Mouse (Mus musculus) hindbrain, embryonic 10.5 days (tissue): ENCODE measurements around the gene Cd3eap. TPM values are rescaled to one million over a fixed set of nuclear protein-coding genes. Genes with fewer than 3 reads are reported as not detected.
A peak's percentile ranks its signal among the peaks of the same experiment; 100 is the strongest.

ENCODE experiments used
- DNase-seq: peaks from one replicate; pipeline ENCODE4 v3.0.0-alpha.2; 2017; ENCODE audit warnings: low spot score
- H3K27ac ChIP-seq: fragments of 300-500 bp; sonication (generic); 2 replicates; pipeline ENCODE4 v1.5.1; 2016; ENCODE audit warnings: mild to moderate bottlenecking, moderate library complexity
- H3K27me3 ChIP-seq: fragments of 300-500 bp; sonication (generic); 2 replicates; pipeline ENCODE4 v1.6.1; 2016; ENCODE audit warnings: mild to moderate bottlenecking; ENCODE audit not compliant: poor library complexity, insufficient read depth, severe bottlenecking
- H3K36me3 ChIP-seq: fragments of 300-500 bp; sonication (generic); 2 replicates; pipeline ENCODE4 v1.6.1; 2016; ENCODE audit warnings: mild to moderate bottlenecking, moderate library complexity
- H3K4me1 ChIP-seq: fragments of 300-500 bp; sonication (generic); replicated peaks from 2 replicates; pipeline ENCODE4 v1.6.1; 2016; ENCODE audit warnings: mild to moderate bottlenecking
- H3K4me3 ChIP-seq: fragments of 300-500 bp; sonication (generic); 2 replicates; pipeline ENCODE4 v1.5.1; 2016; ENCODE audit warnings: mild to moderate bottlenecking, moderate library complexity
- H3K9me3 ChIP-seq: fragments of 300-500 bp; sonication (generic); 2 replicates; pipeline ENCODE4 v1.6.1; 2016; ENCODE audit warnings: mild to moderate bottlenecking, moderate library complexity
- WGBS: fragments of 180-500 bp; shearing (Covaris S2); methylation state at CpG from one replicate; pipeline ENCODE4 v1.1.7; 2016; 5-methylcytosine and 5-hydroxymethylcytosine counted together
- polyA plus RNA-seq: library from polyadenylated mRNA; unstranded; fragments of >200 nt; fragmentation: Nextera tagmentation; extraction: Ambion mirVana; gene quantifications from 2 replicates; pipeline ENCODE4 v1.2.1, GENCODE M21; 2016

Cd3eap gene
- polyA plus RNA-seq, 1 experiment from 2014 or later: 18.7 TPM

DNA sequence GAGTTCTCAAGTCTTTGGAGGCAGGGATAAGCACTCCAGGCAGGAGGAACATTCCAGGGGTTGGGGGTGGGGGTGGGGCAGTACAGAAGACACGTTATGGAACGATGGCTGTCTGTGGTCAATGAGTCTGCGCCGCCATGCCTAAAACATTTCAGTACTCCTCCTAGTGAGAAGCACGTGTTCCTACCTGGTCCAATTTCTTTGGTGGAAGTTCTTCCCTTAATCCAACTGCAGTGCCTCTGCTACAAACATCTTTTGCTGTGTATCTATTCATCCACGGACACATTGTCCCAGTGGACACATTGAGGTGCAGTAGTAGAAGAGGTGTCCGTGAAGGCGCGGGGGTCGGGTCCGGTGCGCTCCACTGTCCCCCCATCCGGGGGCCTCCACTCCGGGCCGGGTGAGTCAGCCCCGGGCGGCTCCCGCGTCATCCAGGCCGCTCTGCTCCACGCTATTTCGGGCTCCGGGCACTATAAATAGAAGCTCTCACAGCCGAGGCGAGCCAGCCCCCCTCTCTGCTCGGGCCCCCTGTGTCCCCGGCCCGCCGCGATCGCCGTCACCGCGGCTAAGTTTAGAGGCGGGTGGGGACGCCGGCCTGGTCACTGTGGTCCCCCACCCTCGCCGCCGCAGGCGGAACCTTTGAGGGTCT, 17.4 kb downstream of the Cd3eap start:
- H3K27ac ChIP-seq: peak overlapping the region; percentile 76
- DNase-seq: peak; percentile 38
- under 1% methylated on average over 41 of the region's 41 CpGs for WGBS

DNA sequence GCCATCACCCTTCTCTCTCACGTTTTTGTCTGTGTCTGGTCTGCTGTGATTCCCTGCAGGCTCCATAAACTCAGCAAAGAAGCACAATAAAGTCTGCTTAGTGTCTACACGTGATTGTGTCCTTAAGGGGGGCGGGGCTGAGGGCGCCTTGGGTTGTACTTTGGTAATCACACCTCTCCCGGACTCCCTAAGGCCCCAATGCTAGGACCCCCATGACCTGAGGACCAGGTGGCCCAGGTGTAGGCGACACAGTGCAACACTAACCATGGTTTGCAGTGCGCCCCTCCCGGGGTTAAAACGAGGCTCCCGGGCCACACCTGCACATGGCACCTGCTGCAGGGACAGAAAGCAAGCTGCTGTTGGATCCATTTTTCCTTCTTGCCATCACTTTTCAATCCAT, 18.0 kb downstream of the Cd3eap start:
- WGBS: 21% methylated on average over 10 of the region's 10 CpGs
- H3K9me3 ChIP-seq: no peaks in the 10 kb centered on the region
- no peaks in the 10 kb centered on the region for H3K36me3 ChIP-seq
- peaks cover 41% of the 10 kb centered on the region for H3K4me1 ChIP-seq
- no peak overlapping the region for H3K27ac ChIP-seq
- H3K4me3 ChIP-seq: peak overlapping the region; percentile 69; the same call in 1 of the 2 replicates
- H3K27me3 ChIP-seq: peaks cover 38% of the 10 kb centered on the region
- no peak for DNase-seq

More for the DNA sequence above, 17.4 kb downstream of the Cd3eap start:
- H3K4me1 ChIP-seq: peaks cover 43% of the 10 kb centered on the region
- peaks cover 34% of the 10 kb centered on the region for H3K27me3 ChIP-seq
- no peaks in the 10 kb centered on the region for H3K9me3 ChIP-seq
- H3K4me3 ChIP-seq: peak overlapping the region; percentile 69
- H3K36me3 ChIP-seq: no peaks in the 10 kb centered on the region

DNA sequence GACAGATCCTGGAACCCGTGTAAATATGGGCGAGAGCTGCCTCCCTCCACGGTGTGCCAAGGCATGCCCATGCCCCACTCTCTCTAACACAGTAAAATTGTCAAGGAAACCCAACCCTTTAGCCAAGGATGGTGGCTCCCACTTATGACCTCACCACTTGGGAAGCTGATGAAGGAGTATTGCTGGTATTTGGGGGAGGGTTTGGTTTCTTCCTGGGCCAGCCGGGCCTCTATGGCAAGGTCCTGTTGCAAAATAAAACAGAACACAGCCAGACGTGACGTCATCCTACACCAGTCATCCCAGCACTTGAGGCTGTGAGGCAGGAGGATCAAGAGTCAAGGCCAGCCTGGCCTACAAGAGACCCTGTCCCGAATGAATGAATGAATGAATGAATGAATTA, 20.7 kb downstream of the Cd3eap start:
- Histone ChIP-seq H3K27me3 (peaks cover 43% of the 10 kb centered on the region), H3K4me3 (no peak overlapping the region), H3K27ac (no peak overlapping the region), H3K9me3 (no peaks in the 10 kb centered on the region), H3K4me1 (peaks cover 23% of the 10 kb centered on the region), H3K36me3 (no peaks in the 10 kb centered on the region)
- no peak for DNase-seq
- WGBS: 77% methylated on average over 7 of the region's 7 CpGs

DNA sequence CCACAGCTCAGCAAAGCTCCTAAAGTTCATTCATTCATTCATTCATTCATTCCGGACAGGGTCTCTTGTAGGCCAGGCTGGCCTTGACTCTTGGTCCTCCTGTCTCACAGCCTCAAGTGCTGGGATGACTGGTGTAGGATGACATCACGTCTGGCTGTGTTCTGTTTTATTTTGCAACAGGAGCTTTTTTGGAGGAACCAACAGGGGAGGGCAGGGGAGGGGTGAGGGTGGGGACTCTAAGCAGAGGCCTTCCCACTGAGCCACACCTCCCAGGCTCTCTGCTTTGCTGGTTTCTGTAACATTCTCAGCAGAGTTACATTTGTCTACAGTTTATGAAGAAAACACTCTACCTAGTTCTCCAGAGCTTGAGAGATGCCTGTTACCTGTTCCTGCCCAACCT, 21.2 kb downstream of the Cd3eap start:
- DNase-seq: no peak

DNA sequence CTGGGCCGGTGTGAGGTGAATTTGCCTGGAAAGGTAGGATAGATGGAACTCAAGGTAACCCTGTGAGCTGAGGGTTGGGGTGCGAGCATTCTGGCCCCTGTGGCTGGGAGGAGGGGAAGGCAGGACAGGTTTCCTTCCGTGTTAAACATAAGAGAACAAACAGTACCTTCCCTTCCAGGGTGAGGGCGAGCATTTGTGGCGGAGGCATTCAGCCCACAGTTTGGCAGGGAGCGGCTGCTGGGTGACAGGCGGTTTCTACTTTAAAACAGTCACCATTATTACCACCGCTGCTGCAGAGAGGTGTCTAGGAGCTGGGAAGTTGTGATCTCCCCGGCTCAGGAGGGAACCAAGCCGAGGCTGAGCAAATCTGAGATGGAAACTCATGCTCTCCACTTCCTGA, 22.2 kb downstream of the Cd3eap start:
- 73% methylated on average over 10 of the region's 10 CpGs for WGBS
- Histone ChIP-seq H3K27ac (no peak overlapping the region), H3K4me3 (no peak overlapping the region), H3K27me3 (peaks cover 44% of the 10 kb centered on the region), H3K36me3 (no peaks in the 10 kb centered on the region), H3K9me3 (no peaks in the 10 kb centered on the region), H3K4me1 (peaks cover 24% of the 10 kb centered on the region)
- no peak for DNase-seq

More for the DNA sequence above, 21.2 kb downstream of the Cd3eap start:
- Histone ChIP-seq H3K4me3 (no peak overlapping the region), H3K27ac (no peak overlapping the region), H3K9me3 (no peaks in the 10 kb centered on the region), H3K27me3 (peaks cover 43% of the 10 kb centered on the region), H3K4me1 (peaks cover 24% of the 10 kb centered on the region), H3K36me3 (no peaks in the 10 kb centered on the region)
- 60% methylated on average over 2 of the region's 2 CpGs for WGBS

DNA sequence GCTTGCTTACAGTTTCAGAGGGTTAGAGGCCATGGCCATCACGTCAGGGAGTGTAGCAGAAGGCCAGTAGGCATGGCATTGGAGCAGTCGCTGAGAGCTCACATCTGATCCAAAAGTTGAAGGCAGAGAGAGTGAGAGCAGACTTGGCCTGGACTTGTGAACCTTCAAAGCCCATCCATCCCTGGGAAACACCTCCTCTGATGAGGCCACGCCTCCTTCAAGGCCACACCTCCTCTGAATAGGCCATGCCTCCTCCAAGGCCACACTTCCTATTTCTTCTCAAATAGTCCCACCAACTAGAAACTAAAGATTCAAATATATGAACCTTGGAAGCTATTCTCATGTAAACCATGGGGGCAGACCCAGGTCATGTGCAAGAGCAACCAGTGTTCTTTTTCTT, 23.7 kb downstream of the Cd3eap start:
- WGBS: 42% methylated on average over 3 of the region's 3 CpGs
- DNase-seq: no peak

DNA sequence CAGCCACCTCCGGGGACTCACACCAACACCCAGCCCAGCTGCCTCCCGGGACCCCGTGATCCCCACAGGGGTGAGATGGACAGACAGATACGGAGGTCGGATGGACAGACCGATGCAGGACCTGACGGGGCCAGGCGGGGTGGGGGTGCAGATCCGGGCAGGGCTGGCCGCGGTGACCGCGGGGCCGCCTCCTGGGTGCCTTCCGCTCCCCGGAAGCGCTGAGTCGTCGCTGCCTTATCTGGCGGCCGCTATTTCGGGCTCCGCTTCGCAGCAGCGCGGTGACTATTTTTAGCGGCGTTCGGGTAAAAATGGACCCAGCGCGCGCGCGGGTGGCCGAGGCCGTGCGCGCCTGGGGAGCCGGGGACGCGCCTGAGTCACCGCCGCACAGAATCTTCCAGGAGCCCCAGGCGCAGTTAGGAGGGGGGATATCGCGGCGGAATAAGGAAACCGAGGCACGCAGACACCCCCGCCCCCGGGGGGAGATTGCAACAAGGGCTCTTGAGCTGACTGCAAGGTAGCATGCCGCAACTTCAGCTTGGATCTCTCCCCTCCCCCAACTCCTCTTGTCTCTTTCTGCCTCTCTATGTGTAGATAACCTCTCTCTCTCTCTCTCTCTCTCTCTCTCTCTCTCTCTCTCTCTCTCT, 26.5 kb downstream of the Cd3eap start:
- WGBS: under 1% methylated on average over 52 of the region's 52 CpGs
- peak overlapping the region; percentile 91 for H3K27ac ChIP-seq
- no peaks in the 10 kb centered on the region for H3K36me3 ChIP-seq
- peaks cover 41% of the 10 kb centered on the region for H3K27me3 ChIP-seq
- H3K4me3 ChIP-seq: peak overlapping the region; percentile 73
- H3K4me1 ChIP-seq: peaks cover 15% of the 10 kb centered on the region
- no peaks in the 10 kb centered on the region for H3K9me3 ChIP-seq
- DNase-seq: peak; percentile 52

More for the DNA sequence above, 23.7 kb downstream of the Cd3eap start:
- H3K27me3 ChIP-seq: peaks cover 41% of the 10 kb centered on the region
- H3K27ac ChIP-seq: no peak overlapping the region
- H3K4me3 ChIP-seq: no peak overlapping the region
- H3K9me3 ChIP-seq: no peaks in the 10 kb centered on the region
- no peaks in the 10 kb centered on the region for H3K36me3 ChIP-seq
- H3K4me1 ChIP-seq: peaks cover 13% of the 10 kb centered on the region

DNA sequence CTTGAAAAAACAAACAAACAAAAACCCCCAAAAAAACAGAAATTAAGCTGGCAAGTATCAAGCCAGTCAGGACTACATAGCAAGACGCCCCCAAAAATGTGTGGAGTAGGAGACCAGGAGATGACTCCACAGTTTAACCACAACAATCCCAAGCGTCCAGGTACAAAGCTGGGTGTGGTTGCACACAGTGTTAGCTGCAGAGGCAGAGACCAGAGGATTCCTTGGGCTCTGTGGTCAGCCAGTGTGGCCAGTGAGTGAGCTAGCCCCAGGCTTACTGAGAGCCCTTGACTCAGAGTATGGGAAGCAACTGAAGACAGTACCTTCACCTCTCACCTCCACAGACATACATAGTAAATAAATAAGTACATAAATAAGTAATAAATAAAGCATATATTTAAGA, 27.4 kb downstream of the Cd3eap start:
- Histone ChIP-seq H3K36me3 (no peaks in the 10 kb centered on the region), H3K27me3 (peaks cover 32% of the 10 kb centered on the region), H3K27ac (no peak overlapping the region), H3K9me3 (no peaks in the 10 kb centered on the region), H3K4me3 (no peak overlapping the region), H3K4me1 (peaks cover 24% of the 10 kb centered on the region)
- 59% methylated on average over 2 of the region's 2 CpGs for WGBS
- no peak for DNase-seq

DNA sequence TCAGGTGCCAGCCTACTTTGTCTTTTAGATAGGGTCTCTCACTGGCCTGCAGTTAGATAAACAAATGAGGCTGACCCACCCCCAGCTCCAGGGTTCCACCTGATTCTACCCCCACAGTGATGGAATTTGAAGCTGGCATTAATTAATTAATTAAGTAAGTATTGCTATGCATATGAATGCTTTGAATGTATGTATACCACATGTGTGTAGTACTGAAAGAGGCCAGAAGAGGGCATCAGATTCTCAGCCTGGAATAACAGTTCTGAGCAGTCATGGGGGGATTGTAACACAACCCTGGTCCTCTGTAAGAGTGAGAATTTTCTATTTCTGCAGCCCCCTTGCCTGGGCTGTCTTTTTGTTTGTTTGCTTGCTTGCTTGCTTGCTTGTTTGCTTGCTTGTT, 30.9 kb downstream of the Cd3eap start:
- DNase-seq: no peak
- H3K36me3 ChIP-seq: no peaks in the 10 kb centered on the region
- no peak overlapping the region for H3K4me3 ChIP-seq
- H3K9me3 ChIP-seq: no peaks in the 10 kb centered on the region
- peaks cover 22% of the 10 kb centered on the region for H3K27me3 ChIP-seq
- H3K27ac ChIP-seq: no peak overlapping the region
- peaks cover 33% of the 10 kb centered on the region for H3K4me1 ChIP-seq

DNA sequence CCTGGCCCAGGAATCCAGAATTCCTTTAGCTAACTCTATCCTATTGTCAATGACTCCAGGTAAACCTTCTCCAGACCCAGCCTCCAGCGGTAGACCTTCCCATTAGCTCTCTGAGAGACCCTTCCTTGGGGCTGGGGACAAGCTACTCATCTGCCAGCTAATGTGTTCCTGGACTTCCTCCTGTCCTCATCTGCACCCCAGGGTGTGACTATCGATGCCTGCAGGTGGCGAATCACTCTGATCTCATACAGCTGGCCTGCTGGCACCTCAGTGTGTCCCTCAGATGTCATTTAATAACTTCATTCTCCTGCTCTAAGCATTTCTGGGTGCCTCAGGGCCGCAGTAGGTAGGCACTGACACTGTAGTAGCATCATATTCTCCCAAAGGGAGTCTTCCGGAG, 31.5 kb downstream of the Cd3eap start:
- peak overlapping the region; percentile 52; the same call in 1 of the 2 replicates for H3K4me3 ChIP-seq
- H3K27ac ChIP-seq: peak overlapping the region; percentile 81
- H3K36me3 ChIP-seq: no peaks in the 10 kb centered on the region
- H3K27me3 ChIP-seq: peaks cover 22% of the 10 kb centered on the region
- no peaks in the 10 kb centered on the region for H3K9me3 ChIP-seq
- H3K4me1 ChIP-seq: peaks cover 27% of the 10 kb centered on the region
- WGBS: 81% methylated on average over 5 of the region's 5 CpGs
- no peak for DNase-seq

DNA sequence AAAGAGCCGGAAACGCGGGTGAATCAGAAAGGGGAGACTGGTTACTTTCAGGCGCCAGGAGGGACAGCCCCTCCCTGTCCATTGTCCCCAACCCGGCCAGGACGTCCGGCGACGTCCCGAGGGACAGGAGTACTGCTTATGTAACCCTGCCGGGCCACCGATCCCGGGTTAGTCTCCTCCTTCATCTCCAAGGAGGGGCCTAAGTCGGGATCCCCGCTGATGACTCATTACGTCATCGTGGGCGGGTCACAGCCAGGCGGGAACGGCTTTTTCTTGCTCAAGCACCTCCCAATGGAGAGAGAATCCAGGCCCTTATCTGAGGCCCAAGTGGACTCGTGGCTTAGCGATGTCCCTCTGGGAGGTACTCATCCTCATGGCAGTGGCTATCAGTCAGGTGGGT, 32.2 kb downstream of the Cd3eap start:
- Histone ChIP-seq H3K4me3 (peak overlapping the region; percentile 52), H3K27me3 (peaks cover 22% of the 10 kb centered on the region), H3K9me3 (no peaks in the 10 kb centered on the region), H3K4me1 (peaks cover 27% of the 10 kb centered on the region), H3K27ac (peak overlapping the region; percentile 81), H3K36me3 (no peaks in the 10 kb centered on the region)
- peak; percentile 87 for DNase-seq
- under 1% methylated on average over 22 of the region's 22 CpGs for WGBS

DNA sequence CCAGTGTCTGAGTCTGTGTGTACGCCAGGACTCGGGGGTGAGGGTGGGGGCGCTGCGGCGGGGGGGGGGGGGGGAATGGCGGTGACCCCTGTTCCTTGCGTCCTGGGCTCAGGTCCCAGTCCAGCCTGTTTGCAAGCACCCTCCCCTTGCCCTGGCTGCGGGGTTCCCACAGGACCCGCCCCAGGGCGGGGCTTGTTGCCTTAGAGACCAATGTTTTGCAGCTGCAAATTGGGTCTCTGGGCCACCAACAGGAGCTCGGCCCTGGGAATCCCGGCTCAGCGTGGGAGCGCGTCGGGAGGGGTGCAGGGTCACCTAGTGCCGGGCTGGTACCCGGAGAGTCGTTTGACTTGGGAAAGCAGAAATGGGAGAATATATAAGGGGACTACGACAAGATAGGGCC, 32.9 kb downstream of the Cd3eap start:
- Histone ChIP-seq H3K4me3 (peak overlapping the region; percentile 52), H3K27me3 (peaks cover 14% of the 10 kb centered on the region), H3K36me3 (no peaks in the 10 kb centered on the region), H3K4me1 (peaks cover 27% of the 10 kb centered on the region), H3K27ac (peak overlapping the region; percentile 81), H3K9me3 (no peaks in the 10 kb centered on the region)
- DNase-seq: peak; percentile 89
- under 1% methylated on average over 20 of the region's 20 CpGs for WGBS
